Mouse (Mus musculus): ENCODE data around the gene Gm11937.

DNA sequence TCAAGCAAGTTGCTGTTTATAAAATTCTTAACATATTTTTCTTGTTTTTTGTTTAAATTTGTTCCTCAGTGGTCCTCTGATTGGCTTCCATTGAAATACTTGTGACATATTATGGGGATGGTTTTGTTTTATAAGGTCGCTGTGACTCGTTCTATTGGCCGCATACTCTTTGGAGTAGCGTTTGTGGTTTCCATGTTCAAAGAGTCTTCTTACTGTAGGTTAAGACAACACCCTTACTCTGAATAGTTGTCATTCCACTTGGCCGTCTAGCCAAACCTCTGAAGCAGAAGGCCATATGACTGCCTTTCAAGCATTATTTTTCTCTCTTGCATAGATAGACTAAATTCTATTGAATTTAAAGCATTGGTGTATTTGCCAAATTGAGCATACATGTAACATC is 28.9 kb downstream of the Gm11937 start:
- TF ChIP-seq USF2 (IDR thresholded peaks at IDR 0.05; ENCODE audit: borderline replicate concordance in 1 of 2, insufficient read depth in 1 of 2, low read depth in 1 of 2, low read length in 2 of 2) (no peak), GABPA (IDR thresholded peaks at IDR 0.05; ENCODE audit: low read depth, low read length) (no peak), CTCF (IDR thresholded peaks at IDR 0.05 in 2 of 3, conservative IDR thresholded peaks at IDR 0.05 in 1 of 3; ENCODE audit: control insufficient read depth in 1 of 3, insufficient read depth in 1 of 3, low read depth in 2 of 3, low read length in 3 of 3, poor library complexity in 1 of 3, severe bottlenecking in 1 of 3) (no peak), MYB (IDR thresholded peaks at IDR 0.05; ENCODE audit: low read depth, low read length) (no peak), MEF2A (IDR thresholded peaks at IDR 0.05; ENCODE audit: extremely low read depth, insufficient replicate concordance, low read depth, low read length, poor library complexity, severe bottlenecking) (no peak), E2F4 (IDR thresholded peaks at IDR 0.05; ENCODE audit: borderline replicate concordance, low read depth, low read length) (no peak), MAFK (IDR thresholded peaks at IDR 0.05; ENCODE audit: borderline replicate concordance, low read depth, low read length) (no peak), ZMIZ1 (IDR thresholded peaks at IDR 0.05; ENCODE audit: low read depth, low read length) (no peak), POLR2A (IDR thresholded peaks at IDR 0.05; ENCODE audit: control insufficient read depth in 1 of 2, insufficient read depth in 1 of 2, low read depth in 1 of 2, low read length in 2 of 2, poor library complexity in 1 of 2) (no peak), NELFE (IDR thresholded peaks at IDR 0.05; ENCODE audit: low read depth, low read length) (no peak), ELF1 (IDR thresholded peaks at IDR 0.05; ENCODE audit: low read depth, low read length) (no peak)

All from MEL (cell line).